Mouse (Mus musculus): ENCODE measurements around the gene Klhl36. TPM values are rescaled to one million over a fixed set of nuclear protein-coding genes. Genes with fewer than 3 reads are reported as not detected.

Gene Klhl36
- polyA plus RNA-seq, 1 experiment from 2014 or later = 9.1 TPM

- Histone ChIP-seq H3K4me1 (replicated peaks) (peaks cover 63% of the 10 kb centered on the region), H3K27ac (peak overlapping the region; percentile 58; the same call in 1 of the 2 replicates)
- 48% methylated on average over 5 of the region's 5 CpGs for WGBS
Observed at GRCm38 (mm10) chr8:119826982-119827381, 35.1 kb upstream of the Klhl36 start.

GRCm38 (mm10) chr8:119827721-119828153 lies 34.3 kb upstream of the Klhl36 start:
- no peaks in the 10 kb centered on the region for H3K9me3 ChIP-seq (replicated peaks)
- WGBS = 55% methylated on average over 4 of the region's 4 CpGs
- no peak overlapping the region for H3K4me3 ChIP-seq
- no peak overlapping the region for H3K9ac ChIP-seq
- no peaks in the 10 kb centered on the region for H3K36me3 ChIP-seq
- H3K27ac ChIP-seq = peak overlapping the region; percentile 58
- no peak overlapping the region for H3K4me2 ChIP-seq
- no peaks in the 10 kb centered on the region for H3K27me3 ChIP-seq
- peaks cover 71% of the 10 kb centered on the region for H3K4me1 ChIP-seq (replicated peaks)
- ATAC-seq (replicated peaks; ENCODE audit: insufficient number of reproducible peaks, insufficient read depth, low FRiP score, low read depth) = no peak

More at GRCm38 (mm10) chr8:119826982-119827381, 35.1 kb upstream of the Klhl36 start:
- no peak overlapping the region for H3K4me3 ChIP-seq
- no peaks in the 10 kb centered on the region for H3K27me3 ChIP-seq
- no peaks in the 10 kb centered on the region for H3K36me3 ChIP-seq
- H3K9me3 ChIP-seq (replicated peaks) = no peaks in the 10 kb centered on the region
- no peak overlapping the region for H3K9ac ChIP-seq
- no peak overlapping the region for H3K4me2 ChIP-seq
- ATAC-seq (replicated peaks; ENCODE audit: insufficient number of reproducible peaks, insufficient read depth, low FRiP score, low read depth) = no peak

GRCm38 (mm10) chr8:119829015-119829414 lies 33.1 kb upstream of the Klhl36 start:
- peaks cover 76% of the 10 kb centered on the region for H3K4me1 ChIP-seq (replicated peaks)
- H3K9ac ChIP-seq = no peak overlapping the region

GRCm38 (mm10) chr8:119829420-119829819 lies 32.6 kb upstream of the Klhl36 start:
- peaks cover 74% of the 10 kb centered on the region for H3K4me1 ChIP-seq (replicated peaks)
- no peak overlapping the region for H3K4me2 ChIP-seq
- H3K27me3 ChIP-seq = no peaks in the 10 kb centered on the region
- H3K9ac ChIP-seq = no peak overlapping the region
- 78% methylated on average over 13 of the region's 13 CpGs for WGBS
- no peaks in the 10 kb centered on the region for H3K36me3 ChIP-seq
- no peak overlapping the region for H3K4me3 ChIP-seq
- H3K9me3 ChIP-seq (replicated peaks) = no peaks in the 10 kb centered on the region
- no peak for ATAC-seq (replicated peaks; ENCODE audit: insufficient number of reproducible peaks, insufficient read depth, low FRiP score, low read depth)
- no peak overlapping the region for H3K27ac ChIP-seq

More at GRCm38 (mm10) chr8:119829015-119829414, 33.1 kb upstream of the Klhl36 start:
- no peak overlapping the region for H3K4me3 ChIP-seq
- ATAC-seq (replicated peaks; ENCODE audit: insufficient number of reproducible peaks, insufficient read depth, low FRiP score, low read depth) = no peak
- H3K27ac ChIP-seq = no peak overlapping the region
- WGBS = 70% methylated on average over 10 of the region's 10 CpGs
- H3K27me3 ChIP-seq = no peaks in the 10 kb centered on the region
- no peaks in the 10 kb centered on the region for H3K36me3 ChIP-seq
- no peak overlapping the region for H3K4me2 ChIP-seq
- no peaks in the 10 kb centered on the region for H3K9me3 ChIP-seq (replicated peaks)

GRCm38 (mm10) chr8:119829870-119830580 lies 32.0 kb upstream of the Klhl36 start:
- 71% methylated on average over 16 of the region's 16 CpGs for WGBS

GRCm38 (mm10) chr8:119830589-119830988 lies 31.5 kb upstream of the Klhl36 start:
- Histone ChIP-seq H3K9me3 (replicated peaks) (no peaks in the 10 kb centered on the region), H3K27ac (no peak overlapping the region), H3K4me1 (replicated peaks) (peaks cover 68% of the 10 kb centered on the region), H3K9ac (no peak overlapping the region), H3K27me3 (no peaks in the 10 kb centered on the region), H3K4me3 (no peak overlapping the region), H3K4me2 (no peak overlapping the region), H3K36me3 (no peaks in the 10 kb centered on the region)
- no peak for ATAC-seq (replicated peaks; ENCODE audit: insufficient number of reproducible peaks, insufficient read depth, low FRiP score, low read depth)
- WGBS = 79% methylated on average over 7 of the region's 7 CpGs

More at GRCm38 (mm10) chr8:119829870-119830580, 32.0 kb upstream of the Klhl36 start:
- no peak overlapping the region for H3K4me3 ChIP-seq
- no peak overlapping the region for H3K4me2 ChIP-seq
- no peaks in the 10 kb centered on the region for H3K9me3 ChIP-seq (replicated peaks)
- no peak overlapping the region for H3K27ac ChIP-seq
- no peaks in the 10 kb centered on the region for H3K27me3 ChIP-seq
- no peak for ATAC-seq (replicated peaks; ENCODE audit: insufficient number of reproducible peaks, insufficient read depth, low FRiP score, low read depth)
- peaks cover 72% of the 10 kb centered on the region for H3K4me1 ChIP-seq (replicated peaks)
- no peak overlapping the region for H3K9ac ChIP-seq
- no peaks in the 10 kb centered on the region for H3K36me3 ChIP-seq

GRCm38 (mm10) chr8:119831336-119831995 lies 30.6 kb upstream of the Klhl36 start:
- peak overlapping the region; percentile 55 for H3K27ac ChIP-seq
- 28% methylated on average over 20 of the region's 20 CpGs for WGBS
- peak overlapping the region; percentile 52 for H3K4me2 ChIP-seq
- no peaks in the 10 kb centered on the region for H3K36me3 ChIP-seq
- peak overlapping the region; percentile 24 for H3K4me3 ChIP-seq
- ATAC-seq (replicated peaks; ENCODE audit: insufficient number of reproducible peaks, insufficient read depth, low FRiP score, low read depth) = peak; percentile 59
- peaks cover 61% of the 10 kb centered on the region for H3K4me1 ChIP-seq (replicated peaks)
- H3K9ac ChIP-seq = no peak overlapping the region
- no peaks in the 10 kb centered on the region for H3K9me3 ChIP-seq (replicated peaks)
- H3K27me3 ChIP-seq = no peaks in the 10 kb centered on the region

- 56% methylated on average over 7 of the region's 7 CpGs for WGBS
- H3K4me2 ChIP-seq = peak overlapping the region; percentile 52
- ATAC-seq (replicated peaks; ENCODE audit: insufficient number of reproducible peaks, insufficient read depth, low FRiP score, low read depth) = no peak
- H3K4me1 ChIP-seq (replicated peaks) = peaks cover 54% of the 10 kb centered on the region
- H3K4me3 ChIP-seq = peak overlapping the region; percentile 24; the same call in 1 of the 2 replicates
- no peaks in the 10 kb centered on the region for H3K9me3 ChIP-seq (replicated peaks)
- H3K27me3 ChIP-seq = no peaks in the 10 kb centered on the region
- H3K27ac ChIP-seq = peak overlapping the region; percentile 55
- H3K36me3 ChIP-seq = no peaks in the 10 kb centered on the region
- 0 out of 2 replicates have a peak overlapping the region, but pooled peaks have one; percentile 3 for H3K9ac ChIP-seq
Observed at GRCm38 (mm10) chr8:119832101-119832617, 29.9 kb upstream of the Klhl36 start.

GRCm38 (mm10) chr8:119832931-119833330 lies 29.1 kb upstream of the Klhl36 start:
- Histone ChIP-seq H3K27ac (peak overlapping the region; percentile 55; the same call in 1 of the 2 replicates), H3K9me3 (replicated peaks) (no peaks in the 10 kb centered on the region), H3K4me3 (no peak overlapping the region), H3K36me3 (no peaks in the 10 kb centered on the region), H3K9ac (no peak overlapping the region), H3K27me3 (no peaks in the 10 kb centered on the region), H3K4me2 (no peak overlapping the region), H3K4me1 (replicated peaks) (peaks cover 54% of the 10 kb centered on the region)
- no peak for ATAC-seq (replicated peaks; ENCODE audit: insufficient number of reproducible peaks, insufficient read depth, low FRiP score, low read depth)
- 60% methylated on average over 5 of the region's 5 CpGs for WGBS

GRCm38 (mm10) chr8:119834676-119835075 lies 27.4 kb upstream of the Klhl36 start:
- 84% methylated on average over 6 of the region's 6 CpGs for WGBS
- peaks cover 56% of the 10 kb centered on the region for H3K4me1 ChIP-seq (replicated peaks)
- H3K27me3 ChIP-seq = no peaks in the 10 kb centered on the region
- H3K9ac ChIP-seq = no peak overlapping the region
- H3K4me3 ChIP-seq = no peak overlapping the region
- H3K36me3 ChIP-seq = no peaks in the 10 kb centered on the region
- H3K9me3 ChIP-seq (replicated peaks) = no peaks in the 10 kb centered on the region
- no peak for ATAC-seq (replicated peaks; ENCODE audit: insufficient number of reproducible peaks, insufficient read depth, low FRiP score, low read depth)
- no peak overlapping the region for H3K27ac ChIP-seq
- H3K4me2 ChIP-seq = no peak overlapping the region

- Histone ChIP-seq H3K9ac (no peak overlapping the region), H3K4me3 (no peak overlapping the region), H3K4me2 (no peak overlapping the region), H3K9me3 (replicated peaks) (no peaks in the 10 kb centered on the region), H3K27ac (no peak overlapping the region), H3K36me3 (no peaks in the 10 kb centered on the region), H3K4me1 (replicated peaks) (peaks cover 55% of the 10 kb centered on the region), H3K27me3 (no peaks in the 10 kb centered on the region)
- no peak for ATAC-seq (replicated peaks; ENCODE audit: insufficient number of reproducible peaks, insufficient read depth, low FRiP score, low read depth)
- WGBS = 70% methylated on average over 5 of the region's 5 CpGs
Observed at GRCm38 (mm10) chr8:119835270-119835669, 26.8 kb upstream of the Klhl36 start.

Data from heart, embryonic 15.5 days (tissue).